Mouse (Mus musculus): ENCODE measurements at regions not wholly inside any gene's neighbourhood (a gene's known extent, or its start where the extent isn't known, plus 50 kb on each side); places are given as distances from the start of the nearest gene placed in this dataset.
A peak's percentile ranks its signal among the peaks of the same experiment; 100 is the strongest.

DNA sequence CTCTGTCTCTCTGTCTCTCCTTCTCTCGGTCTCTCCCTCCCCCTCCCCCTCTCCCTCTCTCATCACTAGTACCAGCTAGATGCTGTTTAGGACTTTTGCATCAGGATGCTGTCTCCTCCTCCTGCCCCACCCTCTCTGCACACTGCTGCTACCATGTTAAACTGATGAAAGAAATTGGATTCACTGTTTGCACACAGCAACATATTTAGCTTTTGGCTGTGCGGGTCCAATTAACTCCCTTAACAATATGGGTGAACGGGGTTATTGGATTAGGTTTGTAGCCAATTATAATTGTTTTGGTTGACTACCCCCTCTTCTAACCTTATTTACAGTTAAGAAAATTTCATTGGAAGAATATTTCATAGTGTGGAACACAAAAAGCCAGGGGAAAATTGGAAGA, 424.0 kb upstream of the Sorcs1 start:
- DNase-seq (ENCODE audit: extremely low spot score in 1 of 2, low spot score in 1 of 2), result no peak

DNA sequence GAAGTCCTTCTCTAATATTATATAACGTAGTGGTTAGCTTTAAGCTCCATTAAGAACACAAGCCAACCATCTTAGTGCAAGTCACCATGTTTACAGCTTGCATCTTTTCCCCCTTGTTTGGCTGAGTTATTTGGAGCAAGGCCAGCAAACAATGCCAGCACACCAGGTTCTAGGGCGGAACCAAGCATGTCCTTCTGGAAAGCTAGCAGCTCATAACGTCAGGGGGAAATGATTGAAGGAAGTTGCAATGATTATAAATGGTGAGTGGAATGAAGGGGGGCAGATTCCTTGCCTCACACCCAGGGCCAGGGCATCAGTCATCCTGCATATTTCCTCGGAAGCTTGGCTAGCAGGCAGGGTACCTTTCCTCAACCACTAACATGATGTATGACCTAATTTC, 396.3 kb upstream of the Sorcs1 start:
- DNase-seq (ENCODE audit: extremely low spot score in 1 of 2, low spot score in 1 of 2), result no peak

DNA sequence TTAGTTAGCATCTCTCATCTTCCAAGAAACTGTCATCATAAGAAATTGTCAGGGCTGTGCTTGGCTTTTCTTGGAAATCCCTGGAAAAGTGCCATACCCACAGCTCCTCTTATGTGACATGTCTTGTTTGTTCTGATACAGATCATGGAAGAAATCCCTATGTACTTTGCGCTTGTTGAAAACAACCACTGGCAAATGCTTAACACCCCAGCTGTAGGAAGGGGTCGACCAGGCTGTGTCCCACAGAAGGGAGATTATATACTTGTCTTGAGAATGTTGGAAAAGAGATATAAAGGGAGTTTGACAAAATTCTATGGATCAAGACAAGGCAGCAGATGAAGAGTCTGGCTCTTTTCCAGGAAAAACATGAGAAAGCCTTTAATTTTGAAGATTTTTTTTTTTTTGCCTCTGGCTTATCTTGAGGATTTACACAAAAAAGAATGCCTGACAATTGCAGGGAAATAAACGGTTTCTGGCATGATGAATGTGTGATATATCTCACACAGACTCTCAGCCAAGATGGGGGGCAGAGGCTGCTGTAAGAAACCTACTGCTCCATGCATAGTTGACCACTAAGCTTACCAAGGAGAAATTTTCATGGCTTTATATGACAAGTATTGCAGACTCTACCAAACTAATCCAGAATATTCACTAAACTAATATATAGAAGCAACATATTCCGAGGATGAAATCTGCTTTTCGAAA, 381.7 kb upstream of the Sorcs1 start:
- DNase-seq (ENCODE audit: extremely low spot score in 1 of 2, low spot score in 1 of 2), result peak; percentile 5 to 42

DNA sequence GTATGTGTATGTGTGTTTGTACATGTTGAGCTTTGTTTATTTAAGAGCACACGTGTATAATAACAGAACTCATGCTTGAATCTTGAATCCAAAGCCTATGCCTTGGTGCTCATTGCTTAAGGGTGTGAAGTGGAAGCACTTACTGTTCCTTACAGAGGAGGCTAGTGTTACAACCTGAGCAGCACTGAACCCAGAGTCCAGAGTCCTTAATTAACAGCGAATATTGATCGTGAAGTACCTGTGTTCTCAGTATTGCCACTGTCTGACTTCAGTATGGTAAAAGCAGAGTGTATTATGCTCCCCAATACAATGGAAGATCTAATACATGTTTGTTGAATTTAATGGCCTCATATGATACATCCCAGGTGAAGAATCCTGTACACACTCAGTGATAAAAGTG, 365.1 kb upstream of the Sorcs1 start:
- no peak for DNase-seq (ENCODE audit: extremely low spot score in 1 of 2, low spot score in 1 of 2)

DNA sequence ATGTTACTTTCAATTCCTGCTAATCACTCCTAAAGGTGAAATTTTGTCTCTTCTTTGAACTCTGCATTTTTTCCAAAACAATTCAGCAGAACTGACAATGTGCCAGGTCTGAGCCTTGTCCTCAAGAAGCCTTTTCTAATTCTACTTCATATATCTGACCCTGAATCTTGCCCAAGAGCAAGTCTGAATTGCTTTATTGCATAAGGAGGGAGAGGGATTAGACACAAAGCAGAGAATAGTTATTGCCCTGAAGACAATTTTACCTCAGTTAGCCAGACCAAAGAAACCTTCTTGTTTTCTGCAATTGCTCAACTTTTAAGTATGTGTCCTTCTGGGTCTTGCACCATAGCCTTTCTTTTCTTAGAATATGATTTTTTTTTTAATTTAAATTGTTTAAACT, 316.0 kb upstream of the Sorcs1 start:
- no peak for DNase-seq (ENCODE audit: extremely low spot score in 1 of 2, low spot score in 1 of 2)

DNA sequence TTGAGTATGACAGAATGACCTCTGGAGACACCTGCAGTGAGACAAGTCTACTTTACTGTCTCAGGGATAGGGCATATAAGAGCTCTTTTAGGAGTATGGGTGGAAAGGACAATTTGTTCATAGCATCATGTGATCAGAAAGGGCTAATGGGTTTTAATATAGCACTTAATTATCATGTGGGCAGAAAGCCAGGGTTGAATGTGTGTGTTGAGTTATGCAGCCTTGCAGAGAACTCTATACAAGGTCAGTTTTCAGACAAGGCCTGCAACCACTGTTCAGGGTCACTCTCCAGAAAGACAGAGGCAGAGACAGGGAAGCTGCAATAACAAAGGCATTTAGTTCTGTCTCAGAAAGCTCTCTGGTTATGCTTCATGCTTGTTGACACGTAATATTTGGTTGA, 292.6 kb upstream of the Sorcs1 start:
- DNase-seq (ENCODE audit: extremely low spot score in 1 of 2, low spot score in 1 of 2), result no peak

DNA sequence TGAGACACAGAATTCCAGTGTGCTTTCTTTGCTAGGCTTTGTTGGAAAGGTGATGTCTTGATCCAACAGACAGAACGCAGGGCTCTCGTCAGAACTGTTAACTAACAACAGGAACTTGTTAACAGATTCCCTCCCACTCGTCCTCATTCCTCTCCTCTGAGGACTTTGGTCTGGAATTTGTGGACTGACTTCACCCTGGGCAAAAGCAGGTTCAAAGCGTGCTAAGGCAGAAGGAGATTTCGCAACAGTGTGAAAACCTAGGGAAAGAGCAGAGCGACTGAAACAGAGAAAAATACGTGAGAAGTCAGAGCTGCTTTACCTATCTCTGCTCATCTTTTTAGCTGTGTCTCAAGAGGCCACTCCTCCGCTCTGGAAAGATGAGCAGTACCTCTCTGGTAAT, 283.5 kb upstream of the Sorcs1 start:
- no peak for DNase-seq (ENCODE audit: extremely low spot score in 1 of 2, low spot score in 1 of 2)

DNA sequence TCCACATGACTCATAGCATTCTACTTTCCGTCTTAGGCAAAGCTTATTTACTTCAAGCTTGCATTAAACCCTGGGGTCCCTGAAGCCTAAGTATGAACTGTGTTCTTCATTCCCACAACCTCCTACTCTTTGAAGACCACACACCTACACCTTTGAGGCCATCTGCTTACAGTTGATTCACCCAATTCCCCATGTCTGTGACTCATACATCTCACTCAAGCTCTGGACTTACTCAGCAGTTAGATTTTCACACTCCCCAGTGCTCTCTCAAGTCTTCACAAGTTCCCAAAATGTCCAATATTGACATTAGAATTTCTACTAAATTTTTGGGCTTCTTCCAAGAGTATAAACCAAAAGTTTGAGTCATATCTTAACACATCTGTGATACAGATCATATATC, 266.6 kb upstream of the Sorcs1 start:
- peak; percentile 8 to 57 for DNase-seq (ENCODE audit: extremely low spot score in 1 of 2, low spot score in 1 of 2)

DNA sequence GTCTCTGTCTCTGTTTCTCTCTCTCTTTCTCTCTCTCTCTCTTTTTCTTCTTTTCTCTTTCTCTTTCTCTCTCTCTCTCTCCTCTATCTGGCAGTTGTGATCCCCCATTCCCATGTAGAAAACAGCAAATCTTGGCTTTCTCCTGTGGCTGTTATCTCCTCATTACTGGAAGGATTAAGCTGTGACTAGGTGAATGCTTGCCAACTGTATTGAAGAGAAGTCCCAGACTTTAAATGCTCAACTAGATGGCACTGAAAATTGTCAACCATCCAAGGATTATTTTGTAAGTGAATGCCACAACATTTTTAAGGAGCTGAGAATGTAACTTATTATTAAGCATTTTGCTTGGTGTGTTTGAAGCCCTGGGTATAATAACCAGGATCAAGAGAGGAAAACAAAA, 233.2 kb upstream of the Sorcs1 start:
- no peak for DNase-seq (ENCODE audit: extremely low spot score in 1 of 2, low spot score in 1 of 2)

DNA sequence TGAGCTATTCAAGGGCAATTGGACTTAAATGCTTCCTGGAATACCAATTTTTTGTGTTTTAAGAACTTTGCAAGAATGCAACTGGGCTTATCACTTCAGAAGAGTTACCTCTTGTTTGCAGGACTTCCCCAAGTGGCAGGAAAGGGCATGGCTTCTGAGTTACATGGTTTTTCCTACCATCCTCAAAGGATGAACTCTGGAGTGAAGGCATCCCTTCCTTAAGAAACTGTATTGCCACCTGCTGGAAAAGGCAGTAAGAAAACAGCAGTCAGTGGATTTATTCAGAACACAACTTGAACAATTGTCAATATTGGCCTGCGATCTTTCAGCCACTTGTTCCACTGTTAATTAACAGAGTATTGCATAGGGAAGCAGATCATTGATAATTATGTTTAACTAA, 232.2 kb upstream of the Sorcs1 start:
- no peak for DNase-seq (ENCODE audit: extremely low spot score in 1 of 2, low spot score in 1 of 2)

DNA sequence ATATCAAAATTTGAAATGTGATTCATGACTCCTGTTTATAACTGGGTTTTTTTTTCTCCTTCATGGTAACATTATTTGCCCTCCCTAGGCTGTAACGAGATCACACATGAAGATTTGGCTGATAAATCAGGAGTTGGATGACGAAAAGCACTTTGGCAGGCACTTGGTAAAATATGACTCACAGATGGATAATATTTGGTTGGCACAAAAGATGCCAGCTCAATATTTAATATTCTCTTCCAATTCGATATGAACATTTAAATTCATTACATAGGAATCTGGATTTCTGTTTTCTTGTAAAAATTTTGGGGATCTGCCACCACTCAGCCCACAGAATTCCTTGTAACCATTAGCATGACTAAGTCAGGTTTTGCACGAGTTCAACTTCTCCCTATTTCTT, 230.3 kb upstream of the Sorcs1 start:
- no peak for DNase-seq (ENCODE audit: extremely low spot score in 1 of 2, low spot score in 1 of 2)

DNA sequence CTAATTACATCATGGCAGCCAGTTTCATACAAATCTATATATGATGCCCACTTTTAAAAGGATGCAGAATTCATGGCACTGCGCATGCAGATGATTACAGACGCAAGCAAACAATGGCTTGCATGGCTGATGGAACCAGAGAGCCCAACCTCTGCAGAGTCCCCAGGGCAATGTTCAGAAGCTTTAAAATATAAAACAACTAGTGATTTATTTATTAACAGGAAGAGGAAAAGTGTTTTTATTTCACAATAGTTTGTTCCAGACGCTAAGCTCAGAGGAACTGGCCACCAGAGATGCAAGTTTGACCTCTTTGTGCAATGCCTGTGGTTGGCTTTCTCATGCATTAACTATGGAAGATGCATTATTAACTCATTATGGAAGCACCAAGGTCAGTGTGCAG, 215.3 kb upstream of the Sorcs1 start:
- no peak for DNase-seq (ENCODE audit: extremely low spot score in 1 of 2, low spot score in 1 of 2)

DNA sequence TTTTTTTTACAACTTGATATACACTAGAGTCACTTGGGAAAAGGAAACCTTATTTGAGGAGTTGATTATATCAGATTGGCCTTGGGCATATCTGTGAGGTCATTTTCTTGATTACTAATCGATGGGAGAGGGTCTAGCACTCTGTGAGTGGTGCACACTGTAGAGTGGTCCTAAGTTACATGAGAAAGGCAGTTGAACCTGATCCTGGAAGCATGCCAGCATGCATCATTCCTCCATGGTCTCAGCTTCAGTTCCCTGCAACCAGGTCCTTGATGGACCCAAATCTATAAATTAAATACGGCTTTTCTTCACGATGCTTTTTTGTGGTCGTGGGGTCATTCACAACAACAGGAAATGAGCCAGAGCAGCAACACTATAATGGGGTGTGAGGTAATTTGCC, 194.2 kb upstream of the Sorcs1 start:
- DNase-seq (ENCODE audit: extremely low spot score in 1 of 2, low spot score in 1 of 2), result no peak

DNA sequence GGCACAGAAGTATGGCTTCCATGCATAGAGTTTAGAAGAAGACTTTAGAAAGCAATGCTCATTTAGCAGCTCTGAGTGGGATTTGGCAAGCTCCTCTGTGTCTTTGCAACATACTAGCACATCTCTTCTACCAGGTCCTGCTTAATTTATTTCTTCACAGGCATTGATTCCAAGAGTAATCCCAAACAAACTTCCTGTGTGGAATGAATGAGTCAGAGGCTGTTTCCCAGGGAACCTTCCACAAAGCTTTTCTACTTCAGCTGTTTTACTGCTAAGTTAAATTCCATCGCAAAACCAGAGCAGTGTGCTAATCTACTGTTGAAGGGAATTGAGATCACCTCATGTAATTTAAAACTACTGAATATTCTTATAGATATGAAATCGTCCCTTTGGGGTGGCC, 193.7 kb upstream of the Sorcs1 start:
- DNase-seq (ENCODE audit: extremely low spot score in 1 of 2, low spot score in 1 of 2), result peak in 1 of 2 experiments; percentile 33

DNA sequence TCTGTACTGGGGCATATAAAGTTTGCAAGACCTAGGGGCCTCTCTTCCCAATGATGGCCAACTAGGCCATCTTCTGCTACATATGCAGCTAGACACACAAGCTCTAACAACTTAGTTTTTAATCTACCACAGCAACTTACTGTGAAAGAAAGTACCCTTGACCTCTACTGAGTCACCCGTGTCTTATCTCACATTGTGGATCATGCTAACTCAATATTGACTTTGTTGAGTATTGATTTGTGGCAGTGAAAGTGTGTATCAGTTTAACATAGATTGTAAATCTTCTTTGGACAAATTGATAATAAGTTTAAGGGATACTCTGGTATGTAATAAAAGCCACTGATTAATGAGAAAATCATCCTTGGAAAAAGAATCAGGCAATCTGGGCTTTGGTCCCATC, 176.4 kb upstream of the Sorcs1 start:
- DNase-seq (ENCODE audit: extremely low spot score in 1 of 2, low spot score in 1 of 2), result no peak

DNA sequence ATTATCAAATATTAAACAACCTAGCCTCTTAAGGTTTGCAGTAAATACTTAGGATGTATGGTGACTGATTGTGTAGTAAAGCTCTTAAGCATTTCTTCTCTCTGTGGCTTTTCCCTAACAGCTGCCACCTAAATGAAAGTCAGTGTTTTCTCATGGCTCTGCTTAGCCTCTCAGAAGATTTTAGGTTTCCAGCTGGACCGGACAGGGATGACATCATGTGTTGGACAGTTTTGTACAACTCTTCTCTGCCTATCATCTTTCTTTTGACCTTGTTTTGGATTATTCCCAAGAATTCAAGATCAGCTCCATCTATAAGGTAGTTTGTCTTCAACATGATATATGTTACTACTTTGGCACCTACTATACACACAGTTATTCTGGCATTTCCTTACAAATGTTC, 162.1 kb upstream of the Sorcs1 start:
- DNase-seq (ENCODE audit: extremely low spot score in 1 of 2, low spot score in 1 of 2), result no peak
